Mouse (Mus musculus) NIH3T3 (cell line): Measurements from ENCODE around the gene Cybc1.

Source experiments
- DNase-seq: peaks from one replicate; pipeline ENCODE4 v3.0.0-alpha.2; 2012; ENCODE audit warnings: low read depth

Cybc1 gene

GRCm38 (mm10) chr11:121216831-121217230, 12.3 kb downstream of the Cybc1 start:
- DNase-seq = no peak

GRCm38 (mm10) chr11:121204161-121205006, 24.7 kb downstream of the Cybc1 start, which contains the start of the genes Hexdc and Ogfod3:
Gene Hexdc (plus strand): TSS chr11:121204433.
Gene Ogfod3 (minus strand): TSS chr11:121204711.
- DNase-seq = peak; percentile 96

GRCm38 (mm10) chr11:121203859-121204160, 25.3 kb downstream of the Cybc1 start:
- DNase-seq = no peak

- DNase-seq = peak; percentile 82
These were observed 27.5 kb downstream of the Cybc1 start for GRCm38 (mm10) chr11:121201436-121202198.

GRCm38 (mm10) chr11:121200781-121201180, 28.3 kb downstream of the Cybc1 start:
- DNase-seq = no peak

- DNase-seq = peak; percentile 82
These were observed 29.3 kb downstream of the Cybc1 start for GRCm38 (mm10) chr11:121199851-121200250.

GRCm38 (mm10) chr11:121198622-121199021, 30.5 kb downstream of the Cybc1 start:
- DNase-seq = peak; percentile 71

- DNase-seq = no peak
These were observed 35.7 kb downstream of the Cybc1 start for GRCm38 (mm10) chr11:121193415-121193814.

- DNase-seq = no peak
These were observed 36.4 kb downstream of the Cybc1 start for GRCm38 (mm10) chr11:121192742-121193141.

GRCm38 (mm10) chr11:121189681-121190080, 39.4 kb downstream of the Cybc1 start:
- DNase-seq = peak; percentile 40

GRCm38 (mm10) chr11:121176285-121177270, 52.5 kb downstream of the Cybc1 start:
- peak; percentile 79 for DNase-seq

- DNase-seq = no peak
These were observed 54.9 kb downstream of the Cybc1 start for GRCm38 (mm10) chr11:121174234-121174633.

GRCm38 (mm10) chr11:121173203-121173602, 55.9 kb downstream of the Cybc1 start:
- no peak for DNase-seq
